Mouse (Mus musculus) ES-CJ7 (cell line): ENCODE measurements around the gene Rnaseh2b.

ENCODE experiments used
- DNase-seq: peaks from one replicate; pipeline ENCODE4 v3.0.0; 2011; ENCODE audit warnings: low read depth, low spot score

Gene Rnaseh2b

GRCm38 (mm10) chr14:62355201-62355600 lies 62.8 kb downstream of the Rnaseh2b start:
- no peak for DNase-seq

- DNase-seq: no peak
Observed at GRCm38 (mm10) chr14:62361263-62361980, 69.0 kb downstream of the Rnaseh2b start.

- no peak for DNase-seq
Observed at GRCm38 (mm10) chr14:62363774-62364173, 71.4 kb downstream of the Rnaseh2b start.

GRCm38 (mm10) chr14:62370819-62371218 lies 78.4 kb downstream of the Rnaseh2b start:
- no peak for DNase-seq

GRCm38 (mm10) chr14:62374001-62374400 lies 81.6 kb downstream of the Rnaseh2b start:
- no peak for DNase-seq

GRCm38 (mm10) chr14:62375694-62376093 lies 83.3 kb downstream of the Rnaseh2b start:
- DNase-seq: no peak

GRCm38 (mm10) chr14:62376115-62376514 lies 83.7 kb downstream of the Rnaseh2b start:
- DNase-seq: no peak

GRCm38 (mm10) chr14:62379391-62379790 lies 87.0 kb downstream of the Rnaseh2b start:
- no peak for DNase-seq

GRCm38 (mm10) chr14:62380606-62381005 lies 88.2 kb downstream of the Rnaseh2b start:
- DNase-seq: no peak

GRCm38 (mm10) chr14:62383109-62383508 lies 90.7 kb downstream of the Rnaseh2b start:
- DNase-seq: no peak

- DNase-seq: no peak
Observed at GRCm38 (mm10) chr14:62383786-62384299, 91.5 kb downstream of the Rnaseh2b start.

- DNase-seq: no peak
Observed at GRCm38 (mm10) chr14:62389064-62389728, 96.8 kb downstream of the Rnaseh2b start.

GRCm38 (mm10) chr14:62389729-62390536 lies 97.5 kb downstream of the Rnaseh2b start:
- DNase-seq: no peak

GRCm38 (mm10) chr14:62392754-62393153 lies 100.4 kb downstream of the Rnaseh2b start:
- DNase-seq: no peak

GRCm38 (mm10) chr14:62395346-62395745 lies 103.0 kb downstream of the Rnaseh2b start:
- no peak for DNase-seq

GRCm38 (mm10) chr14:62416007-62416741 lies 123.8 kb downstream of the Rnaseh2b start:
- no peak for DNase-seq

- DNase-seq: no peak
Observed at GRCm38 (mm10) chr14:62416742-62417134, 124.3 kb downstream of the Rnaseh2b start.

- no peak for DNase-seq
Observed at GRCm38 (mm10) chr14:62417501-62417900, 125.1 kb downstream of the Rnaseh2b start.

- DNase-seq: no peak
Observed at GRCm38 (mm10) chr14:62422265-62422664, 129.9 kb downstream of the Rnaseh2b start.
